Mouse (Mus musculus) adrenal gland, postnatal 10 days (tissue): ENCODE results near the gene Gm7534. TPM values are rescaled to one million over a fixed set of nuclear protein-coding genes. Genes with fewer than 3 reads are reported as not detected.

Source experiments
- DNase-seq: peaks from one replicate; pipeline ENCODE4 v3.0.0; 2021; ENCODE audit warnings: mixed read lengths
- long read RNA-seq, 2 experiments: library from polyadenylated mRNA; stranded (forward); transcript quantifications; one replicate each; pipeline ENCODE4 v2.0.0; 2021
- total RNA-seq, 2 experiments: library from RNA; stranded (reverse); gene quantifications; 2 replicates each; pipeline ENCODE4 v1.2.3; 2021

Gene Gm7534
- not detected for total RNA-seq
- long read RNA-seq, experiment 1: 0 reads
- long read RNA-seq, experiment 2: 0 reads

GRCm38 (mm10) chr4:134202904-134203303 is at the start of gene Gm7534:
Gene Gm7534, minus strand, starts transcription at chr4:134203004.
- DNase-seq: no peak

GRCm38 (mm10) chr4:134252131-134252910 is 49.5 kb upstream of the Gm7534 start:
- peak; percentile 60 for DNase-seq

GRCm38 (mm10) chr4:134251241-134252130 is 48.7 kb upstream of the Gm7534 start:
- DNase-seq: peak; percentile 56

- no peak for DNase-seq
These were observed 48.1 kb upstream of the Gm7534 start for GRCm38 (mm10) chr4:134250930-134251240.

GRCm38 (mm10) chr4:134250116-134250929 is 47.5 kb upstream of the Gm7534 start:
- DNase-seq: no peak

- DNase-seq: peak; percentile 85
These were observed 46.8 kb upstream of the Gm7534 start for GRCm38 (mm10) chr4:134249651-134250050.

GRCm38 (mm10) chr4:134246719-134247258 is 44.0 kb upstream of the Gm7534 start, which contains the start of gene Gm30191:
Gene Gm30191, plus strand, starts transcription at chr4:134246935.
- DNase-seq: no peak

GRCm38 (mm10) chr4:134246256-134246655 is 43.5 kb upstream of the Gm7534 start:
- DNase-seq: no peak

- DNase-seq: peak; percentile 98
These were observed 42.5 kb upstream of the Gm7534 start, which contains the start of gene Zfp593 for GRCm38 (mm10) chr4:134245148-134245843. Gene Zfp593, minus strand, starts transcription at chr4:134245592.

- no peak for DNase-seq
These were observed 40.9 kb upstream of the Gm7534 start, which contains the start of gene E130218I03Rik for GRCm38 (mm10) chr4:134243516-134244250. Gene E130218I03Rik, plus strand, starts transcription at chr4:134243662.

- DNase-seq: no peak
These were observed 35.9 kb upstream of the Gm7534 start for GRCm38 (mm10) chr4:134238686-134239085.

- DNase-seq: peak; percentile 92
These were observed 35.5 kb upstream of the Gm7534 start, which contains the start of gene Cnksr1 for GRCm38 (mm10) chr4:134238279-134238651. Gene Cnksr1, minus strand, starts transcription at chr4:134238399.

- no peak for DNase-seq
These were observed 34.9 kb upstream of the Gm7534 start for GRCm38 (mm10) chr4:134237582-134238278.

- DNase-seq: no peak
These were observed 32.1 kb upstream of the Gm7534 start for GRCm38 (mm10) chr4:134234876-134235275.

- DNase-seq: no peak
These were observed 27.6 kb upstream of the Gm7534 start for GRCm38 (mm10) chr4:134230431-134230830.

GRCm38 (mm10) chr4:134227194-134227593 is 24.4 kb upstream of the Gm7534 start, which contains the start of gene Catsper4:
Gene Catsper4, minus strand, starts transcription at chr4:134227383.
- DNase-seq: no peak

- DNase-seq: no peak
These were observed 20.2 kb upstream of the Gm7534 start for GRCm38 (mm10) chr4:134222793-134223600.

GRCm38 (mm10) chr4:134206488-134207053 is 3.8 kb upstream of the Gm7534 start:
- peak; percentile 9 for DNase-seq
